Comparison of ENCODE assay signal across 8 mouse cellular contexts in the genomic region with DNA sequence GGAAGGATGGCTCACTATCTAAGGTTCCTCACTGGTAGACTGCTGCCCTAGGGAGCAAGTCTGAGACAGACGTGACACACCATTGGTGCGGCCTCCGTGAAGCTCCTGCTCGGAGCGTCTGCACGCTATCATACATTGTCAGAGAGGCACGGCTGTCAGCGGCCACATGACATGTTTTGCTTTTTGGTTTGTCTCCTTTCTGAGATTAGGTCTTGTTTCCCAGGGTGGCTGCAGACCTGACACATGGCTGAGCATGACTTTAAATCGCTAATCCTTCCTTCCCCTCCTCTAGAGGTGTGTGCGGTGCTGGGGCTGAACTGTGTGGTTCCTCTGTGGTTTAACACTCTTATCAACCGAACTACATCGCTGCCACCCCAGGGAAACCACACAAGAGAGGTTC. TPM values are rescaled to one million over a fixed set of nuclear protein-coding genes. Genes with fewer than 3 reads are reported as not detected.
DNase-seq lines count a peak whose midpoint lies in the region; ATAC-seq and TF ChIP-seq lines count a peak whose summit lies in the region.

No protein-coding gene starts in this region.

- 0 out of 2 replicates have a peak overlapping the region, but pooled peaks have one; percentile 96 for H3K9ac ChIP-seq in liver, adult 2 months (ENCODE audit: low read depth, low read length)
- no peak overlapping the region for H3K9ac ChIP-seq in stomach, embryonic 15.5 days

- peak; percentile 34 for DNase-seq in cerebellum, adult 9-10 months
- no peak for DNase-seq in cerebellum, adult 11-12 months
- peak; percentile 14 for DNase-seq in thymus, postnatal 0 days (ENCODE audit: low spot score)
- DNase-seq in thymus, adult 2 months: no peak
- DNase-seq in liver, adult 2 months (ENCODE audit: extremely low read depth, low read depth, low spot score): no peak
- DNase-seq in thymus, postnatal 14 days: no peak
- no peak for DNase-seq in right cerebral cortex, postnatal 25 days

- no peak overlapping the region for H3K27ac ChIP-seq in thymus, adult 2 months (ENCODE audit: control insufficient read depth, insufficient read depth, low read length)
- H3K27ac ChIP-seq in liver, adult 2 months (replicated peaks; ENCODE audit: insufficient read depth, low read depth, low read length): no peak overlapping the region
- H3K27ac ChIP-seq in stomach, embryonic 15.5 days: no peak overlapping the region

- TF ChIP-seq CTCF in thymus, adult 2 months (IDR thresholded peaks at IDR 0.05; ENCODE audit: borderline replicate concordance, control insufficient read depth, extremely low read depth, insufficient read depth, low read length, poor library complexity): no peak
- no peak for TF ChIP-seq CTCF in liver, adult 2 months (IDR thresholded peaks at IDR 0.05; ENCODE audit: low read depth, low read length)

- H3K4me2 ChIP-seq in stomach, embryonic 15.5 days: peak overlapping the region; percentile 78

- 4% methylated on average over 12 of the region's 12 CpGs for WGBS in thymus, adult 2 months
- 62% methylated on average over 12 of the region's 12 CpGs for WGBS in liver, adult 2 months
- 67% methylated on average over 12 of the region's 12 CpGs for WGBS in stomach, embryonic 15.5 days

- H3K79me2 ChIP-seq in liver, adult 2 months (ENCODE audit: control insufficient read depth, insufficient read depth, low read length): peaks cover 19% of the 10 kb centered on the region; the same call in 1 of the 2 replicates

- no peaks in the 10 kb centered on the region for H3K9me3 ChIP-seq in stomach, embryonic 15.5 days

- no peak for ATAC-seq in stomach, embryonic 15.5 days (ENCODE audit: insufficient read depth, low FRiP score, low read depth)

- H3K36me3 ChIP-seq in thymus, adult 2 months (ENCODE audit: control insufficient read depth, insufficient read depth, low read length): no peaks in the 10 kb centered on the region
- H3K36me3 ChIP-seq in liver, adult 2 months (ENCODE audit: control insufficient read depth, insufficient read depth, low read length): peaks cover 8% of the 10 kb centered on the region
- H3K36me3 ChIP-seq in stomach, embryonic 15.5 days: peaks cover 7% of the 10 kb centered on the region

- H3K4me1 ChIP-seq in thymus, adult 2 months (replicated peaks; ENCODE audit: control insufficient read depth, insufficient read depth, low read length): peaks cover 27% of the 10 kb centered on the region
- H3K4me1 ChIP-seq in liver, adult 2 months (ENCODE audit: control insufficient read depth, insufficient read depth, low read length): peaks cover 10% of the 10 kb centered on the region; the same call in 1 of the 2 replicates
- H3K4me1 ChIP-seq in stomach, embryonic 15.5 days: peaks cover 10% of the 10 kb centered on the region

- TF ChIP-seq POLR2A in thymus, adult 2 months (IDR thresholded peaks at IDR 0.05; ENCODE audit: control insufficient read depth, extremely low read depth, insufficient read depth, low read length, poor library complexity): no peak
- TF ChIP-seq POLR2A in liver, adult 2 months (IDR thresholded peaks at IDR 0.05; ENCODE audit: extremely low read depth, insufficient read depth, low read length): no peak

- H3K4me3 ChIP-seq in thymus, adult 2 months (ENCODE audit: control insufficient read depth, insufficient read depth, low read length): no peak overlapping the region
- no peak overlapping the region for H3K4me3 ChIP-seq in liver, adult 2 months (ENCODE audit: insufficient read depth, low read depth, low read length)
- H3K4me3 ChIP-seq in stomach, embryonic 15.5 days (replicated peaks): 0 out of 2 replicates have a peak overlapping the region, but pooled peaks have one; percentile 80

- H3K27me3 ChIP-seq in thymus, adult 2 months (ENCODE audit: control insufficient read depth, insufficient read depth, low read length): no peaks in the 10 kb centered on the region
- no peaks in the 10 kb centered on the region for H3K27me3 ChIP-seq in liver, adult 2 months (ENCODE audit: control insufficient read depth, insufficient read depth, low read length)
- H3K27me3 ChIP-seq in stomach, embryonic 15.5 days (replicated peaks): no peaks in the 10 kb centered on the region

RNA-seq across cellular contexts. Expression of a gene that starts 1.4 kb away (rescaled TPM):
- polyA plus RNA-seq in thymus, postnatal 0 days (2015; fragmentation: Nextera tagmentation; extraction: Ambion mirVana): 1.6 and 3.1 TPM in 2 replicates
- 4.2 and 5.5 TPM in 2 replicates for polyA plus RNA-seq in thymus, adult 2 months (2012; rRNA removed)
- 4.0 TPM in 2 replicates for total RNA-seq in liver, adult 2 months (2014; rRNA removed)
- 3.1 and 4.8 TPM in 2 replicates for polyA plus RNA-seq in liver, adult 2 months (2012; rRNA removed)
- 5.7 and 6.8 TPM in 2 replicates for polyA plus RNA-seq in stomach, embryonic 15.5 days (2015; fragmentation: Nextera tagmentation; extraction: Ambion mirVana)

RNA-seq across cellular contexts. Expression of a gene that starts 10.7 kb away (rescaled TPM):
- 1.4 and 1.7 TPM in 2 replicates for polyA plus RNA-seq in thymus, postnatal 0 days (2015; fragmentation: Nextera tagmentation; extraction: Ambion mirVana)
- 0.65 and 1.4 TPM in 2 replicates for polyA plus RNA-seq in thymus, adult 2 months (2012; rRNA removed)
- total RNA-seq in liver, adult 2 months (2014; rRNA removed): 0.07 and 0.18 TPM in 2 replicates
- 0.20 TPM in 1 of 2 replicates, not detected in the other for polyA plus RNA-seq in liver, adult 2 months (2012; rRNA removed)
- polyA plus RNA-seq in stomach, embryonic 15.5 days (2015; fragmentation: Nextera tagmentation; extraction: Ambion mirVana): 2.5 and 3.3 TPM in 2 replicates

RNA-seq across cellular contexts. Expression of a gene that starts 37.5 kb away (rescaled TPM):
- 70.0 and 71.9 TPM in 2 replicates for polyA plus RNA-seq in thymus, postnatal 0 days (2015; fragmentation: Nextera tagmentation; extraction: Ambion mirVana)
- polyA plus RNA-seq in thymus, adult 2 months (2012; rRNA removed): 52.0 and 53.7 TPM in 2 replicates
- total RNA-seq in liver, adult 2 months (2014; rRNA removed): 20.4 and 20.8 TPM in 2 replicates
- 22.5 and 23.1 TPM in 2 replicates for polyA plus RNA-seq in liver, adult 2 months (2012; rRNA removed)
- 71.0 TPM in 2 replicates for polyA plus RNA-seq in stomach, embryonic 15.5 days (2015; fragmentation: Nextera tagmentation; extraction: Ambion mirVana)

RNA-seq across cellular contexts. Expression of a gene that starts 37.6 kb away (rescaled TPM):
- polyA plus RNA-seq in thymus, postnatal 0 days (2015; fragmentation: Nextera tagmentation; extraction: Ambion mirVana): 1.6 and 1.8 TPM in 2 replicates
- 9.3 and 9.6 TPM in 2 replicates for polyA plus RNA-seq in thymus, adult 2 months (2012; rRNA removed)
- 2.5 and 3.0 TPM in 2 replicates for total RNA-seq in liver, adult 2 months (2014; rRNA removed)
- 3.2 and 3.8 TPM in 2 replicates for polyA plus RNA-seq in liver, adult 2 months (2012; rRNA removed)
- 3.3 and 3.8 TPM in 2 replicates for polyA plus RNA-seq in stomach, embryonic 15.5 days (2015; fragmentation: Nextera tagmentation; extraction: Ambion mirVana)

Comparison
In these comparisons a context has a peak if more than half of its experiments do, and no peak if none do; other contexts are left out.
1. DNase-seq: peak in cerebellum, adult 9-10 months (single experiment) and thymus, postnatal 0 days (single experiment); none in cerebellum, adult 11-12 months (single experiment), thymus, adult 2 months (single experiment), liver, adult 2 months (single experiment), thymus, postnatal 14 days (single experiment) and right cerebral cortex, postnatal 25 days (single experiment).